Mouse (Mus musculus): Measurements from ENCODE around the gene Zdhhc16.

Gene Zdhhc16

GRCm38 (mm10) chr19:41933179-41934086, at the start of gene Zdhhc16, which contains the start of gene Exosc1:
Zdhhc16 (plus strand) TSS chr19:41933480.
Exosc1 (minus strand) TSS chr19:41933423.
- DNase-seq (ENCODE audit: low spot score) = peak; percentile 97

- DNase-seq (ENCODE audit: low spot score) = no peak
Measured at GRCm38 (mm10) chr19:41883882-41884281, 49.4 kb upstream of the Zdhhc16 start.

- no peak for DNase-seq (ENCODE audit: low spot score)
Measured at GRCm38 (mm10) chr19:41888191-41888590, 45.1 kb upstream of the Zdhhc16 start.

- no peak for DNase-seq (ENCODE audit: low spot score)
Measured at GRCm38 (mm10) chr19:41894959-41895358, 38.3 kb upstream of the Zdhhc16 start.

GRCm38 (mm10) chr19:41895460-41896318, 37.6 kb upstream of the Zdhhc16 start, which contains the start of gene Rrp12:
Rrp12 (minus strand) TSS chr19:41896173.
- DNase-seq (ENCODE audit: low spot score) = peak; percentile 75

GRCm38 (mm10) chr19:41896319-41896711, 37.0 kb upstream of the Zdhhc16 start:
- DNase-seq (ENCODE audit: low spot score) = no peak

- peak; percentile 29 for DNase-seq (ENCODE audit: low spot score)
Measured at GRCm38 (mm10) chr19:41898860-41899259, 34.4 kb upstream of the Zdhhc16 start.

GRCm38 (mm10) chr19:41900495-41901090, 32.7 kb upstream of the Zdhhc16 start:
- no peak for DNase-seq (ENCODE audit: low spot score)

- DNase-seq (ENCODE audit: low spot score) = peak; percentile 64
Measured at GRCm38 (mm10) chr19:41901696-41902095, 31.6 kb upstream of the Zdhhc16 start.

GRCm38 (mm10) chr19:41902848-41903593, 30.3 kb upstream of the Zdhhc16 start:
- DNase-seq (ENCODE audit: low spot score) = no peak

- DNase-seq (ENCODE audit: low spot score) = no peak
Measured at GRCm38 (mm10) chr19:41905246-41905645, 28.0 kb upstream of the Zdhhc16 start.

GRCm38 (mm10) chr19:41906311-41907078, 26.8 kb upstream of the Zdhhc16 start:
- peak; percentile 38 for DNase-seq (ENCODE audit: low spot score)

- peak; percentile 22 for DNase-seq (ENCODE audit: low spot score)
Measured at GRCm38 (mm10) chr19:41907079-41907760, 26.1 kb upstream of the Zdhhc16 start.

GRCm38 (mm10) chr19:41908736-41909135, 24.5 kb upstream of the Zdhhc16 start:
- no peak for DNase-seq (ENCODE audit: low spot score)

- DNase-seq (ENCODE audit: low spot score) = no peak
Measured at GRCm38 (mm10) chr19:41910396-41910795, 22.9 kb upstream of the Zdhhc16 start.

- peak; percentile 97 for DNase-seq (ENCODE audit: low spot score)
Measured at GRCm38 (mm10) chr19:41911178-41912073, 21.9 kb upstream of the Zdhhc16 start, which contains the start of gene Pgam1. Pgam1 (plus strand) TSS chr19:41911923.

GRCm38 (mm10) chr19:41912121-41913080, 20.9 kb upstream of the Zdhhc16 start:
- peak; percentile 39 for DNase-seq (ENCODE audit: low spot score)

Measured in urinary bladder, postnatal 14 days (tissue).